Mouse (Mus musculus) hindbrain, embryonic 16.5 days (tissue): ENCODE results near the gene Akt1s1. TPM values are rescaled to one million over a fixed set of nuclear protein-coding genes. Genes with fewer than 3 reads are reported as not detected.
A peak's percentile ranks its signal among the peaks of the same experiment; 100 is the strongest.

Experiments used
- ATAC-seq: fragments of 200-750 bp; cut with Nextera tagmentation; 2 replicates; pipeline ENCODE4 v1.8.0; 2017; ENCODE audit warnings: moderate TSS enrichment, moderate library complexity
- H3K27ac ChIP-seq: fragments of 300-500 bp; sonication (generic); 2 replicates; pipeline ENCODE4 v1.5.1; 2014; ENCODE audit warnings: low read depth, mild to moderate bottlenecking, control low read depth, low read length, moderate library complexity
- H3K27me3 ChIP-seq: fragments of 300-500 bp; sonication (generic); replicated peaks from 2 replicates; pipeline ENCODE4 v1.6.1; 2014; ENCODE audit warnings: low read length; ENCODE audit not compliant: control insufficient read depth, insufficient read depth
- H3K36me3 ChIP-seq: fragments of 300-500 bp; sonication (generic); 2 replicates; pipeline ENCODE4 v1.6.1; 2014; ENCODE audit warnings: mild to moderate bottlenecking, low read length, moderate library complexity, mixed read lengths; ENCODE audit not compliant: control insufficient read depth, insufficient read depth
- H3K4me1 ChIP-seq: fragments of 300-500 bp; sonication (generic); 2 replicates; pipeline ENCODE4 v1.6.1; 2014; ENCODE audit warnings: low read depth, low read length; ENCODE audit not compliant: control insufficient read depth, insufficient read depth
- H3K4me2 ChIP-seq: fragments of 300-500 bp; sonication (generic); 2 replicates; pipeline ENCODE4 v1.6.1; 2014; ENCODE audit warnings: mild to moderate bottlenecking, low read length, control low read depth, moderate library complexity
- H3K4me3 ChIP-seq: fragments of 300-500 bp; sonication (generic); 2 replicates; pipeline ENCODE4 v1.5.1; 2014; ENCODE audit warnings: mild to moderate bottlenecking, low read length, control low read depth, moderate library complexity
- H3K9ac ChIP-seq: fragments of 300-500 bp; sonication (generic); 2 replicates; pipeline ENCODE4 v1.6.1; 2014; ENCODE audit warnings: low read depth, mild to moderate bottlenecking, control low read depth, low read length, moderate library complexity
- H3K9me3 ChIP-seq: fragments of 300-500 bp; sonication (generic); 2 replicates; pipeline ENCODE4 v1.6.1; 2014; ENCODE audit warnings: mild to moderate bottlenecking, low read length, moderate library complexity; ENCODE audit not compliant: control insufficient read depth
- WGBS: fragments of 180-500 bp; shearing (Covaris S2); extraction: QIAGEN DNeasy Blood & Tissue Kit; methylation state at CpG from one replicate; pipeline ENCODE4 v1.1.7; 2014; 5-methylcytosine and 5-hydroxymethylcytosine counted together
- polyA plus RNA-seq: library from polyadenylated mRNA; unstranded; fragments of >200 nt; fragmentation: Nextera tagmentation; extraction: Ambion mirVana; gene quantifications from 2 replicates; pipeline ENCODE4 v1.2.1, GENCODE M21; 2015

The Akt1s1 gene
- polyA plus RNA-seq, 1 experiment from 2014 or later: 90.7 TPM

DNA sequence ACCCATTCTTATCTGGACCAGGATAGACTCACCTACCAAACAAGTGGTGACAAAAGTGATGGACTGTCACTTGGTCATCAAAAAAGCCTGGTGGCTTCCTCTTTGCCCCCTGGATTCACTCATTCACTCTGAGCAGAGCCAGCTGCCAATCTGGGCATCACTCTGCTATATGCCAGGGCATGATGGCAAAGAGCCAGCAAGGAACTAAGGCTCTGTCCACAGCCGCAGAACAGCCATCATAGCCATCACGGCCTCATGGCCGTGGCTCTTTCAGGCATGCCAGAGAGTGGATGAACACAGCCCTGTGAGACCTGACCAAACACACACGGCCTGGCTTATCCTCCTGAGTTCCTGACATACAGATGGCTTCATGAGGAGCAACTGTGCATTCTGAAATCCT lies 41.9 kb downstream of the Akt1s1 start:
- H3K4me3 ChIP-seq: peak overlapping the region; percentile 92
- no peaks in the 10 kb centered on the region for H3K27me3 ChIP-seq
- peak overlapping the region; percentile 97 for H3K4me2 ChIP-seq
- 52% methylated on average over 4 of the region's 4 CpGs for WGBS
- H3K4me1 ChIP-seq: peaks cover 39% of the 10 kb centered on the region
- no peak for ATAC-seq
- H3K9me3 ChIP-seq: no peaks in the 10 kb centered on the region
- peaks cover 5% of the 10 kb centered on the region for H3K36me3 ChIP-seq
- H3K9ac ChIP-seq: peak overlapping the region; percentile 92; the same call in 1 of the 2 replicates
- no peak overlapping the region for H3K27ac ChIP-seq

DNA sequence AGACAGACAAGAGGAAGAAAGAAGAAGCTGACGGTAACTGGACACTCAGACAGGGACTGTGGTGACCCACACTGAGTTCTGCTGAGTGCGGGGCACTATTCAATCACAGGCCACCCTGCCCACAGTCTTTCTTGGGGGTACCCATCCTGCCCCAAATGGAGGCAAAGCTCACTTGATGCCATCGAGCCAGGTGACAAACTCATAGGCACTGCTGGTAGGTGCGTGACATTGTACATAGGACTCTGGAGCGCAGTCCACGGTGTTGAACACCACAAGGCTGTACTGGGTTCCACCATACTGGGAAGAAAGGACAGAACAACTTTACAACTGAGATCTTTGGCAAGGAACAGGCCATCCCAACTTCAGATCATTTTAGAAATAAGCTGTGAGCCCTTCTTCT lies 42.8 kb downstream of the Akt1s1 start:
- H3K4me3 ChIP-seq: peak overlapping the region; percentile 92
- WGBS: 11% methylated on average over 6 of the region's 6 CpGs
- H3K9ac ChIP-seq: peak overlapping the region; percentile 92
- peaks cover 5% of the 10 kb centered on the region for H3K36me3 ChIP-seq
- no peak for ATAC-seq
- H3K4me1 ChIP-seq: peaks cover 42% of the 10 kb centered on the region
- H3K27ac ChIP-seq: peak overlapping the region; percentile 98
- H3K27me3 ChIP-seq: no peaks in the 10 kb centered on the region
- peak overlapping the region; percentile 97 for H3K4me2 ChIP-seq
- H3K9me3 ChIP-seq: no peaks in the 10 kb centered on the region

DNA sequence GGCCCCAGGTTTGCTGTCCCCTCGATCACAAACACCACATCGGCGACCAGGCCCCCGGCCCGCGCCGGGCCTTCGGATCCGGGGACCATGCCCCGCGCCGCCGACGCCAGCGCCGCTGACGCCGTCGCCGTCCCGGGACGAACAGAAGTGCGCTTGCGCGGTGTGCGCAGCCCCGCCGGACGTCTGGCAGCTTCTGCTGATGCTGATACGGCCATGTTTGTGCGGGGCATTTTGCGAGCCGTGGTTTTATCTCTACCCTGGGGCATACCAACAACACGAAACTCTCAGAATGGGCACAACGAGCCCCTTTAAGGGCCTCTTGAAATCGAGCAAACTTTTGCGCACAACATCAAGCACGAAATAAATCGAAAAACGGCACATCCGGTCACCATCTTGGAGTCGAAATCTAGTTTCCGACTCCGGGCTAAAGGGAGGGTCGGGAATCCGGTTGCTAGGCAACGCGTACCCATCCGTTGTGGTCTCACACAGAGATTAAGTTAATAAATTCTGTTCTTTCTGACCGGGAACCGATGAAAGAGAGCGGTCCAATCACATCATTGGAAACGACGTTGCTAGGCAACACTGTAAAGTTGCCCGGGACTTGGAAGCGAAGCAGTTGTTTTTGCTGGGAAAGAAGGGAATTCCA lies 43.6 kb downstream of the Akt1s1 start, which contains the start of gene Med25:
Gene Med25 (minus strand): TSS at position 437 of the 646 bp plus-strand sequence.
- H3K9me3 ChIP-seq: no peaks in the 10 kb centered on the region
- peak within 1 kb of the TSS; percentile 98 for H3K27ac ChIP-seq
- ATAC-seq: peak; percentile 72
- H3K36me3 ChIP-seq: peaks cover 5% of the 10 kb centered on the region; the same call in 1 of the 2 replicates
- under 1% methylated on average over 56 of the region's 56 CpGs for WGBS
- peaks cover 49% of the 10 kb centered on the region for H3K4me1 ChIP-seq
- H3K4me2 ChIP-seq: peak within 1 kb of the TSS; percentile 97
- peak within 1 kb of the TSS; percentile 92 for H3K4me3 ChIP-seq
- peak within 1 kb of the TSS; percentile 92 for H3K9ac ChIP-seq
- H3K27me3 ChIP-seq: no peaks in the 10 kb centered on the region

GRCm38 (mm10) chr7:44893197-44893596 lies 44.4 kb downstream of the Akt1s1 start:
- Histone ChIP-seq H3K27me3 (no peaks in the 10 kb centered on the region), H3K9ac (0 out of 2 replicates have a peak overlapping the region, but pooled peaks have one; percentile 17), H3K4me3 (peak overlapping the region; percentile 28), H3K36me3 (peaks cover 5% of the 10 kb centered on the region; the same call in 1 of the 2 replicates), H3K27ac (peak overlapping the region; percentile 84), H3K4me1 (peaks cover 50% of the 10 kb centered on the region), H3K9me3 (no peaks in the 10 kb centered on the region), H3K4me2 (peak overlapping the region; percentile 59)
- WGBS: 8% methylated on average over 8 of the region's 8 CpGs
- no peak for ATAC-seq

DNA sequence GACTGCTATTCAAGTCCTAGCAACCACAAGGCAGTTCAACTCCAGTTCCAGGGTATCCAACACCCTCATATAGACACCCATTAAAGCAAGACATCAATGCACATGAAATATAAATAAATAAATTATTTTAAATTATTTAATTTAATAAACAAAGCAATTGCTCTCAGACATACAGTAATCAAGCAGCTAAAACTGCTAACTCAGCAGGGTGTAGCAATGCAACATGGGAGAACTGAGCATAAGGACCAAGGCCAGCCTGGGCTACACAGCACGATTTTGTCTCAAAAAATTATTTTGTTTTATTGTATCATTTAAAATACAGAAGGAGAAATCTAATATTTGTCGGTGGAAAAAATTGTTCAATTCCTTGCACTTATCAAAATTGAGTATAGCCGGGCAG lies 45.4 kb downstream of the Akt1s1 start:
- H3K9me3 ChIP-seq: no peaks in the 10 kb centered on the region
- WGBS: 90% methylated on average over 3 of the region's 3 CpGs
- no peaks in the 10 kb centered on the region for H3K27me3 ChIP-seq
- H3K36me3 ChIP-seq: peaks cover 1% of the 10 kb centered on the region; the same call in 1 of the 2 replicates
- H3K4me2 ChIP-seq: no peak overlapping the region
- no peak overlapping the region for H3K4me3 ChIP-seq
- ATAC-seq: no peak
- peaks cover 44% of the 10 kb centered on the region for H3K4me1 ChIP-seq
- H3K27ac ChIP-seq: peak overlapping the region; percentile 54
- H3K9ac ChIP-seq: no peak overlapping the region

- H3K27me3 ChIP-seq: no peaks in the 10 kb centered on the region
- H3K9ac ChIP-seq: peak overlapping the region; percentile 19
- peaks cover 7% of the 10 kb centered on the region for H3K36me3 ChIP-seq
- ATAC-seq: no peak
- no peaks in the 10 kb centered on the region for H3K9me3 ChIP-seq
- H3K27ac ChIP-seq: peak overlapping the region; percentile 92
- H3K4me2 ChIP-seq: peak overlapping the region; percentile 87
- WGBS: 15% methylated on average over 7 of the region's 7 CpGs
- H3K4me1 ChIP-seq: peaks cover 39% of the 10 kb centered on the region
- H3K4me3 ChIP-seq: peak overlapping the region; percentile 79
Observed at GRCm38 (mm10) chr7:44895206-44895592, 46.4 kb downstream of the Akt1s1 start.

DNA sequence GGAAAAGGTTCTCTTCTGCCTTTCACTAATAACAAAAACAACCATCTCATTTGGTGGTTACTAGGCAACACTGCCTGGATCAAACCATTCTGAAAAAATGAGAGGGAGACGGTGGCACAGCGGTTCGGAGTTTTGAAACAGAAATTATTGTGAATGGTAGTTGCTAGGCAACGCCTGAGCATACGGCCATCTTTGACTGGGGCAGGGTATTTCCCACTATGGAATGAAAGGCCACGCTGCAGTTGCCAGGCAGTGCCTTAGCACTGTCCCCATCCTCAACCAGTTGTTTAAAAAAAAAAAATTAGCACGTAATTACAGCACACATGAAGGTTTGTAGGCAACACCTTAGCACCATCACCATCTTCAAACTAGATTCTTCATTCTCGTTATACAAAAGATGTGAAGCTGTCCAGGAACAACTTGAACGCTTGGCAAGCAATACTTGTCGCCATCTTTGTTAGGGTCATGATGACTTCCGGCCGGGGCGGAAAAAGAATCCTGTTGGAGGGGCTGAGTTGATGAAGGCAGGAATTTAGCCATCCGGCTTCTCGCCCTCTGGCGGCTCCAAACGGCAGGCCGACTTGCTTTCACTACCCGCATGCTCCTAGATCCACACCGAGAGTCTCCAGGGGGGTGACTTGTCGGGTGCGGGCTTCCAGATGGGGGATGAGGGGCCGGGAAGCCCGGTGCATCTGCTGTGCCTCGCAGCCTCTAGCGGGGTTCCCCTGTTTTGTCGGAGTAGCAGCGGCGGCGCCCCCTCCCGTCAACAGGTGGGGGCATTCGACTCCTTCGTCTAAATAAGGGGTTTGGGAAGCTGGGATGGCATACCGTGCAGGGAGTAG lies 47.0 kb downstream of the Akt1s1 start, which contains the start of gene Fuz:
Gene Fuz (plus strand): TSS at position 487 of the 842 bp plus-strand sequence.
- peak within 1 kb of the TSS; percentile 87 for H3K4me2 ChIP-seq
- no peaks in the 10 kb centered on the region for H3K27me3 ChIP-seq
- peak; percentile 81 for ATAC-seq
- H3K4me3 ChIP-seq: peak within 1 kb of the TSS; percentile 79
- under 1% methylated on average over 34 of the region's 34 CpGs for WGBS
- H3K27ac ChIP-seq: peak within 1 kb of the TSS; percentile 92
- H3K9me3 ChIP-seq: no peaks in the 10 kb centered on the region
- peak within 1 kb of the TSS; percentile 84 for H3K9ac ChIP-seq
- H3K36me3 ChIP-seq: peaks cover 7% of the 10 kb centered on the region
- H3K4me1 ChIP-seq: peaks cover 33% of the 10 kb centered on the region

DNA sequence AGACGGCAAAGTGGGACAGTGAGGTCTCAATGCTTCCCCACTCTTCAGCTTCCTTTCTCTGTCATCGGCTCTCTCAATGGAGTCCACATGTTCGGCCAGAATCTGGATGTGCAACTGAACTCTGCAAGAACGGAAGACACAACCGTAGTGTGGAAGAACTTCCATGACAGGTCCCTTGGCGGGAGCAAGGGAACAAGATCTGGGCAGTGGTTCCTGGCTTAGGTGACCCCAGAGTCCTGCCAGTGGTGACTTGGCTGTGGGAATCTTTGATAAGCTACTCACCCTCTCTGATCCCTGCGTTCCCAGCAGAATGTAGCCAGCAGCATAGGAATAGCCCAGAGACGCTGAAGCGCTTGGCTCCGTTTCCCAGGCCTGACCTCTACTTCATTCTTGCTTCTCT lies 47.7 kb downstream of the Akt1s1 start:
- H3K9me3 ChIP-seq: no peaks in the 10 kb centered on the region
- peaks cover 10% of the 10 kb centered on the region for H3K36me3 ChIP-seq
- H3K4me1 ChIP-seq: peaks cover 31% of the 10 kb centered on the region
- peak overlapping the region; percentile 84 for H3K9ac ChIP-seq
- no peak for ATAC-seq
- peak overlapping the region; percentile 79 for H3K4me3 ChIP-seq
- H3K4me2 ChIP-seq: peak overlapping the region; percentile 87
- WGBS: 21% methylated on average over 10 of the region's 10 CpGs
- peak overlapping the region; percentile 92 for H3K27ac ChIP-seq
- no peaks in the 10 kb centered on the region for H3K27me3 ChIP-seq

DNA sequence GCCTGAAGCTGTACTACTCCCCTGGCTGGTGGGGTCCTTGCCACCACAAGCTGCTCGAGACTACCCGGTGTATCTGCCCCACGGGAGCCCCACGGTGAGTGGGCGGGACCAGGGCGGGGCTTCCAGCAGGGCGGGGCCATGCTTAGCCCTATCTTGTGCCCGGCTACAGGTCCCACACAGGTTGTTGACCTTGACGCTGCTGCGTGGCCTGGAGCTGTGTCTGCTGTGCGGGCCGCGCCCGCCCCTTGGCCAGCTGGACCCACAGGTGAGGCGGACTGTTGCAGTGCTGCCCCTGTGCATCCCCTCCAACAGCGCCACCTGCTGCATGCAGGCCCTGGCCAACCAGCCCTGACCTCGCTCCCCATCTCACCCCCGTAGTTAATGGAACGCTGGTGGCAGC lies 49.8 kb downstream of the Akt1s1 start:
- no peak overlapping the region for H3K4me2 ChIP-seq
- peak overlapping the region; percentile 22; the same call in 1 of the 2 replicates for H3K9ac ChIP-seq
- H3K36me3 ChIP-seq: peaks cover 13% of the 10 kb centered on the region
- peaks cover 23% of the 10 kb centered on the region for H3K4me1 ChIP-seq
- H3K27me3 ChIP-seq: no peaks in the 10 kb centered on the region
- no peak for ATAC-seq
- 29% methylated on average over 19 of the region's 19 CpGs for WGBS
- no peak overlapping the region for H3K27ac ChIP-seq
- no peak overlapping the region for H3K4me3 ChIP-seq
- H3K9me3 ChIP-seq: no peaks in the 10 kb centered on the region
